Mouse (Mus musculus): ENCODE measurements around the gene Mcur1. TPM values are rescaled to one million over a fixed set of nuclear protein-coding genes. Genes with fewer than 3 reads are reported as not detected.

The Mcur1 gene
- polyA plus RNA-seq, 1 experiment from 2014 or later = 13.4 TPM

DNA sequence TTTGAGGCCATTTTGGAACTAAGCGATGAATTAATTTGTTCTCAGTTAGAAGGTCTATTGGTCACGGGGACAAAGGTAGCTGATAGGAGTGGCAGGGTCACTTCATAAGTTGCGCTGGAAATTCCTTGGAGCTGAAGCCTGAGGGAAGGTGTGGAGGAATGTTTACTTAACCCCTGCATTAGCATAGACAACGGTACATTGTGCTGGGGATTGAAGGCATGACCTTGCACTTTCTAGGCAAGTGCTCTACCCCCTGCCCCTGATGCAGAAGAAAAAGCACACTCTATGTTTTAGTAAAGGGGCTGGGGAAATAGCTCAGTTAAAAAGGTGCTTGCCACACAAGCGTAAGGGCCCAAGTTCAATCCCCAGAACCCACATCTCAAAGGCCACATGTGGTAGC, 33.7 kb downstream of the Mcur1 start:
- ATAC-seq (no peak), DNase-seq (ENCODE audit: low read depth, low spot score) (no peak)
- TF ChIP-seq CTCF (IDR thresholded peaks at IDR 0.05) = no peak
- ChIA-PET CTCF (interaction anchor here (1.6 kb wide), 1 partner anchor 23 kb away, joined by 3 read pairs; no protein-coding TSS in a partner anchor), POLR2A (no interaction called here)
- no peaks in the 10 kb centered on the region for H3K27me3 ChIP-seq
- in situ Hi-C loops (cut with MboI; ENCODE audit: low pct_unique_long_range_greater_than_20kb) = no loop called here

DNA sequence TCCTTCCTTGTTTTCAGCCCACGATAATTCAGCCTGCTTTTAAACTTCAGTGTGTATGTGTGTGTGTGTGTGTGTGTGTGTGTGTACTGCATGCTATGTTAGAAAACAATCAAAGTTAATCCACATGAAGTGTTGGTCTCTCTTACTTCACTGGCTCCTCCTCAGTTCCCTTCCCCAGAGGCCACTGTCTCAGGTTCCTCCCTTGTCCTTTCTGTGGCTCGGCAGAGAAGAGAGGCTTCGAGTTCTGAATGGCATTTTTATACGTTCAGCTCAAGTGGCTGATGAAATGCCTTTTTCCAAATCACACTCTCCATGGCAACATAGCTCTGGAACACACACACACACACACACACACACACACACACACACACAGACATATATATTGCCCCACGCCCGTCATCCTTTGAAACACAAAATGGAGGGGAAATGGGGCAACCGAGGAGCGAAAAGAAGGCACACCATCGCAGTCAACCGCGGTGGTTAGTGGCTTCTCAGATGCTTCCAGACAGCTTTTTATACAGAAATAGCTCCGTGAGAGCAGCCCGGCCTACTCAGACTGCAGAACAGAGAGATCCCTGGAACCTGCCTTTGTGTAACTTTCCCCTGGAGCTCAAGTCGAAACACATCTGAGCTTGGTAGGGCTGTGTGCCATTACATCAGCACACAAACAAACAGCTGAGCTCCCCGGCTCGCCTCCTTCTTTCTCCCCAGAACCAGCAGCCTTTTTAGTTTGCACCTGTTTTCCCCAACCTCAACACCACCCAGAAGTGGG, 34.4 kb downstream of the Mcur1 start:
- no peak for TF ChIP-seq CTCF (IDR thresholded peaks at IDR 0.05)
- H3K27me3 ChIP-seq = no peaks in the 10 kb centered on the region
- ChIA-PET CTCF (interaction anchor here (1.1 to 1.6 kb wide), 3 partner anchors 9 to 23 kb away, joined by 3 to 4 read pairs (median 3); no protein-coding TSS in a partner anchor), POLR2A (interaction anchor here (0.7 kb wide), 1 partner anchor 10 kb away, joined by 3 read pairs; no protein-coding TSS in a partner anchor)
- in situ Hi-C loops (cut with MboI; ENCODE audit: low pct_unique_long_range_greater_than_20kb) = no loop called here
- ATAC-seq (no peak), DNase-seq (ENCODE audit: low read depth, low spot score) (no peak)

DNA sequence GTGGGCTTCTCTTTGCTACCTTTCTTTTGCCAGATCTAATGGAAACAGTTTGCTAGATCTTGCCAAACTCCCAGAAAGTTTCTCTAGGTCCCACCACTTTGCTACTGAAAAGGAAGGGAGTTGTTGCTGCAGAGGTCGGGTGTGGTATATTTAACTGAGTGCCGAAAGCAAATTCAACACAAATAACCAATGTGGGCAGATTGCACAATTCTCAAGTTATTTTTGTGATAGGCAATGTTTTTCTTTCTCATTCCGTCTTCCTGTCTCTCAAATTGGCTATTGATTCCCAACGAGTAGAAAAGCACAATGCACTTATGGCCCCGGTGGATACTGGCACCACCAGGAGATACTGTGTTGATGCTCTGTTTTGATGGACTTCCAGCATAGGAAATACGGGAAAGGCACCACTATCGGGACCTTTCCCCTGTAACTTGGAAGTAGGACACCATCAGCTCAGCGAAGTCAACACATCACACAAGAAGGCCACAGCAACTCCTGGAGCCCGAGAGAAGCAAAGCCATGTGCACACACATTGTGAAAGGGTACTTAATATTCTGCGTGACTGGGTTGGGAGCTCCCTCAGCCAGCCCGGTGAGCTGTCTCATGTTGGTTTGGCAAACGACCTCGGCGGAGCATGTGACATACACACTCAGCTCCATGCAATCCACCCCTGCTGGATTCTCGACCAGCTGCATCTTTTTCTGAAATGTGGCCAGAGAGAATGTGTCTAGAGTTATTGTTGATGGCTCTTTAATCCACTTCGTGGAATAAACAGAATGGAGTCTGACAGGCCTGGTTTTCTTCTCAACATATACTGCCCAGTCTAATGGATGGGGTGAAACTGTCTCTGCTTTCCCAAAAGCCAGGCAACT, 35.3 kb downstream of the Mcur1 start:
- ATAC-seq = peak; percentile 39
- POLR2A ChIA-PET = interaction anchor here (0.6 to 0.7 kb wide), 3 partner anchors 9 to 177 kb away, joined by 3 to 4 read pairs (median 3); no protein-coding TSS in a partner anchor
- no peak for TF ChIP-seq CTCF (IDR thresholded peaks at IDR 0.05)
- CTCF ChIA-PET = interaction anchor here (1.1 to 2.5 kb wide), 3 partner anchors 8 to 22 kb away, joined by 3 to 11 read pairs (median 4); no protein-coding TSS in a partner anchor
- in situ Hi-C loops (cut with MboI; ENCODE audit: low pct_unique_long_range_greater_than_20kb) = no loop called here
- H3K27me3 ChIP-seq = no peaks in the 10 kb centered on the region
- peak; percentile 61 for DNase-seq (ENCODE audit: low read depth, low spot score)

DNA sequence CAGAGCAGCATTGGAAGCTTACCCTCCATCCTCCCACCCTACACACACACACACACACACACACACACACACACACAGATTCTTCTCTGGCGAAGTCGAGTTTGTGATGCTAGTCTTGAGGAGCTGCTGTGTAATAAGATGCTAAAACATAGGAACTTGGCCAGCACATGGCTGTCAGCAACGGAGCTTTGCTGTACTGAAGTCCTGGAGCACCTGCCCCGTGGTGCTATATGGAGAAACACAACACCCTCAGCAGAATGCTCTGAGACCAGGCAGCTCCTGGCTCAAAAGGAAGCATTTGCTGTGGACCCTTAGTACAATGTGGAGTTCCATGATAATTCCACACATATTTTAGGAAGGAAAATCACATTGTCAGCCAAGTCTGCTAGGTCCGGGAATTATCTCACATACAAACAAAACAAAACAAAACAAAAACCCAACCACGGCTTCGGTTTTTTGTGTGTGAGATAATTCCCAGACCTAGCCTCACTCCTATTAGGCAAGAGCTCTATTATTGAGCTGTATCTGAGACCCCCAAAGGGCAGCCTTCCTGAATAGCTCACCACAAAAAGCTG, 36.0 kb downstream of the Mcur1 start:
- POLR2A ChIA-PET = interaction anchor here (0.6 kb wide), 2 partner anchors 45 to 176 kb away, joined by 3 to 4 read pairs; no protein-coding TSS in a partner anchor
- DNase-seq (ENCODE audit: low read depth, low spot score) (no peak), ATAC-seq (no peak)
- CTCF ChIA-PET = interaction anchor here (1.1 to 2.5 kb wide), 2 partner anchors 7 to 23 kb away, joined by 4 to 11 read pairs; no protein-coding TSS in a partner anchor
- in situ Hi-C loops (cut with MboI; ENCODE audit: low pct_unique_long_range_greater_than_20kb) = no loop called here
- H3K27me3 ChIP-seq = peaks cover 4% of the 10 kb centered on the region
- no peak for TF ChIP-seq CTCF (IDR thresholded peaks at IDR 0.05)

DNA sequence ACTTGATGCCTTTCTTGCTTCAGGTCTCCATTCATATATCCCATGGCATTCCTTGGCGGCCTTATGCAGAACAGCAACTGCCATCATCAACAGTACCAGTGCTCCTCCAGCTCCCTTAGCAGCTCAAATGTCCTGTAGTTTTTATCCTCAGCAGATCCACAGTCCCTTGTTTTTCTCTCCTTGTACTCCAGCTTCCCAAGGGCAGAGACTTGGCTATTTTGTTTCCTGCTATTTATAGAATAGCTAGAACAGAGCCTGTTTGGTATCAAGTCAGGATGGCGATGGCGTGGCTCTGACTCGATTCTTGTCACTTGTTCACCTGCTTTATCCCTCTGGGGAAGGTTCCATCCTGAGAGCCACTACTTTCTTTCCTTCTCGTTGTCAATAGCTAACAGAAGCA, 38.1 kb downstream of the Mcur1 start:
- ChIA-PET CTCF (interaction anchor here (1.0 to 2.5 kb wide), 2 partner anchors 10 to 25 kb away, joined by 3 to 11 read pairs; no protein-coding TSS in a partner anchor), POLR2A (no interaction called here)
- DNase-seq (ENCODE audit: low read depth, low spot score) = no peak
- in situ Hi-C loops (cut with MboI; ENCODE audit: low pct_unique_long_range_greater_than_20kb) = no loop called here
- no peak for ATAC-seq
- no peak for TF ChIP-seq CTCF (IDR thresholded peaks at IDR 0.05)
- H3K27me3 ChIP-seq = peaks cover 4% of the 10 kb centered on the region

DNA sequence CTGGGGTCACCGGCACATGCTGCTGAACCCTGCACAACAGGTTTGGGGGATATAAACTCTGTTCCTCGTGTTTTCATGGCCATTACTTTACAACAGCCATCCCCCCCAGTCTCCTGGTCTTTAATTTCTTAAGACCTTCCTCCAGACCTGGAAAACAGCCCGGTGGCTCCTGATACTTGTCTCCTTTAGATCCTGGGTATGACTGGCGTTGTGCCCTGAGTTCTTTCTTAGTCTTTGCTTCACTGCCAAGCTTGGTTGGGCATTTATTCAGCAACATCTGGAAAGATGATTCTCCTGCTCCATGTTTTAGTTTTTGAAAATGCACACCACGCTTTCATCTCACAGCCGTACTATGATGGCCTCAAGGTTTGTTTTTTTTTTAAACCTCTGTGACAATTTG, 40.7 kb downstream of the Mcur1 start:
- CTCF ChIA-PET = interaction anchor here (0.8 to 1.1 kb wide), 2 partner anchors 23 to 28 kb away, joined by 3 read pairs; no protein-coding TSS in a partner anchor
- in situ Hi-C loops (cut with MboI; ENCODE audit: low pct_unique_long_range_greater_than_20kb) = no loop called here
- DNase-seq (ENCODE audit: low read depth, low spot score) (no peak), ATAC-seq (no peak)
- peaks cover 4% of the 10 kb centered on the region for H3K27me3 ChIP-seq
- POLR2A ChIA-PET = no interaction called here
- TF ChIP-seq CTCF (IDR thresholded peaks at IDR 0.05) = no peak

DNA sequence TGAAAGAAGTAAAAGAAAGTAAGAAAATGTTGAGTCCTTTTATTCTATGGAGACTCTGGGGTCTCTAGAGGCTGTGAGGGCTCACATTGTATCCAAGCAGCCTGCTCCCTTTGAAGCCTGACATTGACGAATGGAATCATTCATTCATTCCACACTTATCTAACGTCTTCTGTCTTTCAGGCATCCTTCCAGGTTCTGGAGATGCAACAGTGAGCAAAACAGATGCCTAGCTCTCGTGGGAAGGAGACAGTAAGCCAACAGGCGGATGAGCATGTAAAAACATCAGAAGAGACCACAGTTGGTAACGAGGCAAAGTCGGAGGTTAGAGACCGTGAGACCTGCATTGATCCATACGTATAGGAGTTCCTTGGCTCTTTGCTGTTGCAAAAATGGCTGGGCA, 42.6 kb downstream of the Mcur1 start:
- peaks cover 4% of the 10 kb centered on the region for H3K27me3 ChIP-seq
- no peak for TF ChIP-seq CTCF (IDR thresholded peaks at IDR 0.05)
- in situ Hi-C loops (cut with MboI; ENCODE audit: low pct_unique_long_range_greater_than_20kb) = no loop called here
- DNase-seq (ENCODE audit: low read depth, low spot score) (no peak), ATAC-seq (no peak)
- POLR2A ChIA-PET = no interaction called here
- CTCF ChIA-PET = interaction anchor here (1.3 kb wide), 1 partner anchor 7 kb away, joined by 4 read pairs; no protein-coding TSS in a partner anchor

DNA sequence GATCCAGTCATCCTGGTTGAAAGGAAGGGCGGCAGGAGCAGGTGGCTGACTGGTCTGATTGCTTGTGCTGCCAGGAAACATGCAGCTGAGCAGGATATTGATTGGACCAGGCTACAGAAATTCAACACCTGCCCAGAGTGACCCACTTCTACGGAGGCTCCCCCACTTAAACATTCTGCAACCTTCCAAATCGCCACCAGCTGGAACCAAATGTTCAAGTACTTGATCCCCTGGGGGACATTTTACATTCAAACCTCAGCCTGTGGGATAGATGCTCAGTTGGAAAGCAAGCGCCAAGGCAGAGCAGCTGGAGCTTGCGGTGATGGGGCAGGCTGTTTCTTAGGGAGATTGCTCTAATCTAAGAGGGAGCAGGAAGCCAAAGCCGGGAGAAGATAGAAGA, 43.1 kb downstream of the Mcur1 start:
- no peak for ATAC-seq
- peaks cover 4% of the 10 kb centered on the region for H3K27me3 ChIP-seq
- in situ Hi-C loops (cut with MboI; ENCODE audit: low pct_unique_long_range_greater_than_20kb) = no loop called here
- ChIA-PET POLR2A (no interaction called here), CTCF (interaction anchor here (1.3 kb wide), 1 partner anchor 8 kb away, joined by 4 read pairs; no protein-coding TSS in a partner anchor)
- TF ChIP-seq CTCF (IDR thresholded peaks at IDR 0.05) = no peak
- DNase-seq (ENCODE audit: low read depth, low spot score) = no peak

DNA sequence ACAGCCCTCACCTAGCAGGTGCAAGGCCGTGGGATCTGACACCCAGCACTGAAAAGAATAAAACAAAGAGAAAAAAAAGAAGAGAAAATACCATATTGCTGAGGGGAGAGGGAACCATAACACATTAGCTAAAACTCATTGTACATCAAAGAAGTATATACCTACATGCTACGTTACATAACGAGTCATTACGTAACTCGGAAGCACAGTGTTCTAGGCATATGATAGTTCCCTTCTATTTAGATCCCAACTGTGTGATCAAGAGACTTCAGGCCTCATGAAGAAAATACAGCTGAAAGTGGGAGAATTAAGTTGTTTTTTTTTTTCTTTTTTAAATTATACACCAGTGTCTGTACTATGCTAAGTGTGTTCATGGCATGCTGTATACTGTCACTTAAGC, 43.9 kb downstream of the Mcur1 start:
- ATAC-seq (no peak), DNase-seq (ENCODE audit: low read depth, low spot score) (no peak)
- POLR2A ChIA-PET = interaction anchor here (0.6 kb wide), 1 partner anchor 9 kb away, joined by 3 read pairs; no protein-coding TSS in a partner anchor
- peaks cover 4% of the 10 kb centered on the region for H3K27me3 ChIP-seq
- no peak for TF ChIP-seq CTCF (IDR thresholded peaks at IDR 0.05)
- in situ Hi-C loops (cut with MboI; ENCODE audit: low pct_unique_long_range_greater_than_20kb) = no loop called here
- CTCF ChIA-PET = interaction anchor here (1.3 kb wide), 1 partner anchor 9 kb away, joined by 4 read pairs; no protein-coding TSS in a partner anchor

DNA sequence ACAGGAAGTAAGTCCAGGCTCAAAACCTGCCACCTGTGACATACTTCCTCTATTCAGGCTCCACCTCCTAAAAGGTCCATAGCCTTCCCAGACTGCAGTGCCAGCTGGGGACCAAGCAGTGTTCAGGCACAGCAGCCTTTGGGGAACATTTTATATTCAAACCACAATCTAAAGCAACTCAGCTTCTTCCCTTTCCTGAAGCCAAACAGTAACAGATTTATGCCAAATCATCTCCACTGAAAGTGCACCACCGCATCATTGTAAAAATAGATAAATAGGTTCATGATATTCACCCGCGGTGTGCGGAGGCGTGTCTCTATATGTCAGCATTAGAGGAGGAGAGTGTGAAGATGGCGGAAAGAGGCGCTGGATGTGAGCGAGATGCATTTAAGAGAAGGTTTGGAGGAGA, 45.0 kb downstream of the Mcur1 start:
- ATAC-seq (no peak), DNase-seq (ENCODE audit: low read depth, low spot score) (no peak)
- peaks cover 4% of the 10 kb centered on the region for H3K27me3 ChIP-seq
- no peak for TF ChIP-seq CTCF (IDR thresholded peaks at IDR 0.05)
- ChIA-PET POLR2A (no interaction called here), CTCF (no interaction called here)
- in situ Hi-C loops (cut with MboI; ENCODE audit: low pct_unique_long_range_greater_than_20kb) = no loop called here
